Mouse (Mus musculus) thymus, adult 2 months (tissue): ENCODE measurements around the gene Pdcl2.

ENCODE experiments used
- CTCF ChIP-seq: fragments of 200-500 bp; IDR thresholded peaks from 2 replicates; pipeline ENCODE4 v1.5.1; 2012; ENCODE audit warnings: mild to moderate bottlenecking, control low read depth, low read length, moderate library complexity, borderline replicate concordance; ENCODE audit not compliant: control insufficient read depth, poor library complexity, insufficient read depth; ENCODE audit errors: extremely low read depth
- POLR2A ChIP-seq: fragments of 200-500 bp; IDR thresholded peaks from 2 replicates; pipeline ENCODE4 v1.6.1; 2012; ENCODE audit warnings: mild to moderate bottlenecking, low read length, control low read depth, moderate library complexity; ENCODE audit not compliant: control insufficient read depth, poor library complexity, insufficient read depth; ENCODE audit errors: extremely low read depth

- TF ChIP-seq POLR2A (no peak), CTCF (no peak)
Measured at GRCm38 (mm10) chr5:76288256-76288655, 42.7 kb downstream of the Pdcl2 start.
